ENCODE assay signal across 22 mouse cellular contexts in genomic region chr11:103937451-103937850, GRCm38 (mm10). TPM values are rescaled to one million over a fixed set of nuclear protein-coding genes. Genes with fewer than 3 reads are reported as not detected.
DNase-seq lines count a peak whose midpoint lies in the region; ATAC-seq lines count a peak whose summit lies in the region.
"Had no signal": no experiment of that assay in that cellular context is flagged by ENCODE, and none has a peak within 500 bp of the region (broad histone marks: within the 10 kb centered on the region; RNA-seq: fewer than 3 reads in every experiment).

No protein-coding gene starts in this region.

- DNase-seq in heart, adult 11 months = peak; percentile 75
- no peak for DNase-seq in heart, postnatal 10 days
- DNase-seq in left cerebral cortex, postnatal 14 days (ENCODE audit: low spot score in 2 of 2) = peak; percentile 31 to 44
- DNase-seq in left cerebral cortex, adult 8-10 months (ENCODE audit: low spot score in 2 of 2) = no peak
- peak; percentile 16 for DNase-seq in midbrain, embryonic 14.5 days
- no peak for DNase-seq in midbrain, embryonic 10.5 days (ENCODE audit: low spot score)
- peak; percentile 72 for DNase-seq in brain, adult 2 months (ENCODE audit: low read depth, low spot score)
- no peak for DNase-seq in testis, postnatal 10 days (ENCODE audit: low spot score)
- DNase-seq: adrenal gland, adult 2 months; cerebellum, adult 18-20 months; cerebellum, adult 9-11 months; cerebellum, postnatal 36 days; gastrocnemius, adult 2 months; gastrocnemius, postnatal 25 days; heart, postnatal 4 days had no signal

- H3K27me3 ChIP-seq in midbrain, embryonic 14.5 days (ENCODE audit: control insufficient read depth, insufficient read depth, low read length) = no peaks in the 10 kb centered on the region
- no peaks in the 10 kb centered on the region for H3K27me3 ChIP-seq in midbrain, embryonic 10.5 days (ENCODE audit: low read depth, poor library complexity, severe bottlenecking)
- H3K27me3 ChIP-seq: CH12.LX; embryonic facial prominence, embryonic 13.5 days; forebrain, embryonic 12.5 days; heart, embryonic 13.5 days; hindbrain, embryonic 12.5 days had no signal

- WGBS in midbrain, embryonic 14.5 days = 84% methylated on average over 9 of the region's 9 CpGs
- WGBS in midbrain, embryonic 10.5 days = 95% methylated on average over 9 of the region's 9 CpGs

- H3K9me3 ChIP-seq in midbrain, embryonic 14.5 days (ENCODE audit: control insufficient read depth, low read length) = no peaks in the 10 kb centered on the region
- H3K9me3 ChIP-seq in midbrain, embryonic 10.5 days (replicated peaks) = no peaks in the 10 kb centered on the region
- H3K9me3 ChIP-seq: embryonic facial prominence, embryonic 13.5 days; forebrain, embryonic 12.5 days; heart, embryonic 13.5 days; hindbrain, embryonic 12.5 days had no signal

- intact Hi-C loops in heart, postnatal 10 days (cut with DNase I) = no loop called here
- intact Hi-C loops in left cerebral cortex, postnatal 14 days (cut with DNase I) = no loop called here

- no peak overlapping the region for H3K4me2 ChIP-seq in midbrain, embryonic 14.5 days (ENCODE audit: low read length)
- H3K4me2 ChIP-seq: embryonic facial prominence, embryonic 13.5 days; forebrain, embryonic 12.5 days; heart, embryonic 13.5 days; hindbrain, embryonic 12.5 days had no signal

- no peak overlapping the region for H3K9ac ChIP-seq in midbrain, embryonic 14.5 days (replicated peaks; ENCODE audit: low read length)
- H3K9ac ChIP-seq: embryonic facial prominence, embryonic 13.5 days; forebrain, embryonic 12.5 days; heart, embryonic 13.5 days; hindbrain, embryonic 12.5 days had no signal

- no peaks in the 10 kb centered on the region for H3K36me3 ChIP-seq in midbrain, embryonic 14.5 days (ENCODE audit: control insufficient read depth, insufficient read depth, low read length)
- peaks cover 17% of the 10 kb centered on the region for H3K36me3 ChIP-seq in midbrain, embryonic 10.5 days
- H3K36me3 ChIP-seq: embryonic facial prominence, embryonic 13.5 days; forebrain, embryonic 12.5 days; hindbrain, embryonic 12.5 days had no signal

- no peak overlapping the region for H3K4me3 ChIP-seq in midbrain, embryonic 14.5 days (replicated peaks; ENCODE audit: low read depth, low read length)
- no peak overlapping the region for H3K4me3 ChIP-seq in midbrain, embryonic 10.5 days
- H3K4me3 ChIP-seq: embryonic facial prominence, embryonic 13.5 days; forebrain, embryonic 12.5 days; gastrocnemius, adult 2 months; heart, embryonic 13.5 days; hindbrain, embryonic 12.5 days had no signal

- ATAC-seq in midbrain, embryonic 14.5 days (ENCODE audit: low FRiP score, low TSS enrichment) = no peak
- ATAC-seq: forebrain, embryonic 16.5 days; hindbrain, embryonic 16.5 days had no signal

- H3K4me1 ChIP-seq in midbrain, embryonic 14.5 days (ENCODE audit: control insufficient read depth, insufficient read depth, low read length) = no peaks in the 10 kb centered on the region
- H3K4me1 ChIP-seq in midbrain, embryonic 10.5 days = peaks cover 9% of the 10 kb centered on the region

- no peak overlapping the region for H3K27ac ChIP-seq in midbrain, embryonic 14.5 days (replicated peaks; ENCODE audit: low read depth, low read length)
- H3K27ac ChIP-seq in midbrain, embryonic 10.5 days (replicated peaks) = no peak overlapping the region
- H3K27ac ChIP-seq: embryonic facial prominence, embryonic 13.5 days; forebrain, embryonic 12.5 days; gastrocnemius, adult 2 months; heart, embryonic 13.5 days; hindbrain, embryonic 12.5 days had no signal

RNA-seq across cellular contexts. Expression of gene Nsf, which starts 16.4 kb away (rescaled TPM):
- 10 to 100 TPM; 36.8 to 39.9 TPM for total RNA-seq in heart, postnatal 10 days (2021)
- 100 to 1,000 TPM; 815 to 848 TPM for total RNA-seq in left cerebral cortex, postnatal 14 days (2021)
- 100 to 1,000 TPM; 917 to 958 (median 948) TPM for total RNA-seq in left cerebral cortex, adult 8-10 months (2022)
- 134 and 143 TPM in 2 replicates for polyA plus RNA-seq in midbrain, embryonic 14.5 days (2014; fragmentation: Nextera tagmentation; extraction: Ambion mirVana)
- polyA plus RNA-seq in midbrain, embryonic 10.5 days (2016; fragmentation: Nextera tagmentation; extraction: Ambion mirVana) = 59.6 and 66.2 TPM in 2 replicates

RNA-seq across cellular contexts. Expression of gene Arf2, which starts 29.1 kb away (rescaled TPM):
- total RNA-seq in heart, postnatal 10 days (2021) = 10 to 100 TPM; 60.3 to 62.3 TPM
- 10 to 100 TPM; 59.2 to 59.6 TPM for total RNA-seq in left cerebral cortex, postnatal 14 days (2021)
- total RNA-seq in left cerebral cortex, adult 8-10 months (2022) = 10 to 100 TPM; 49.7 to 55.3 (median 54.3) TPM
- polyA plus RNA-seq in midbrain, embryonic 14.5 days (2014; fragmentation: Nextera tagmentation; extraction: Ambion mirVana) = 193 and 222 TPM in 2 replicates
- 106 and 132 TPM in 2 replicates for polyA plus RNA-seq in midbrain, embryonic 10.5 days (2016; fragmentation: Nextera tagmentation; extraction: Ambion mirVana)

Comparison
In these comparisons a context has a peak if more than half of its experiments do, and no peak if none do; other contexts are left out.
1. DNase-seq: peak in heart, adult 11 months (single experiment), left cerebral cortex, postnatal 14 days (2 of 2), midbrain, embryonic 14.5 days (single experiment) and brain, adult 2 months (single experiment); none in heart, postnatal 10 days (0 of 2), left cerebral cortex, adult 8-10 months (0 of 2), midbrain, embryonic 10.5 days (single experiment) and testis, postnatal 10 days (single experiment).
2. RNA of gene Nsf, which starts 16.4 kb away (total RNA-seq): 917 to 958 TPM in left cerebral cortex, adult 8-10 months and 815 to 848 TPM in left cerebral cortex, postnatal 14 days; 36.8 to 39.9 TPM in heart, postnatal 10 days; every median in the first group is over 10 times any median in the second.